Mouse (Mus musculus): ENCODE results near the gene Gm10309. TPM values are rescaled to one million over a fixed set of nuclear protein-coding genes. Genes with fewer than 3 reads are reported as not detected.
"Not testable (repeated sequence)": the region's sequence is repeated elsewhere in the genome, so short reads cannot be mapped to it uniquely, and the experiment has no call there.

The Gm10309 gene
- total RNA-seq, 2 experiments from 2014 or later, result 0.13 TPM; not detected in 1

DNA sequence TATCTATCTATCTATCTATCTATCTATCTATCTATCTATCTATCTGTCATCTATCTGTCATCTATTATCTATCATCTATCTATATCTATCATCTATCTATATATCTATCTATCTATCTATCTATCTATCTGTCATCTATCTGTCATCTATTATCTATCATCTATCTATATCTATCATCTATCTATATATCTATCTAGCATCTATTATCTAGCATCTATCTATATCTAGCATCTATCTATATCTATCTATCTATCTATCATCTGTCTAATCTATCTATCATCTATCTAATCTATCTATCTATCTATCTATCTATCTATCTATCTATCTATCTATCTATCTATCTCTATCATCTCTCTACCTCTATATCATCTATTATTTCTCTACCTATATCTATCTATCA, 27.6 kb downstream of the Gm10309 start:
- DNase-seq (ENCODE audit: low spot score in 2 of 2), result not testable (repeated sequence)

DNA sequence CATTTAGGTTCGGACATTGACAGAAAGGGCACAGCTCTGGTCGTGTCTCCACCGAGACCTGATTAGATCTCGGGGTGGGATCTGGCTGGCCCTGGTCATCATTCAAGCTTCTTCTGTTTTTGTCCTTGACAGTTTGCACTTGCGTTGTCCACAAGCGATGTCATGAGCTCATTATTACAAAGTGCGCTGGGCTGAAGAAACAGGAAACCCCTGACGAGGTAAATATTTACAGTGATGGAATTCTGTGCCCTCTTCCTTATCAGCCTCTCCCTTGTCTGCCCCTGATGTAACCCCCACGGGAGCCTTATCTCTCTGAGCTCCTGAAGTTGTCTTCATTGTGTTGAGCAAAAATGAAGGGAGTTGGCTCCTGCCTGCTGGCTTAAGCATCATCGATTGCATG, 28.4 kb downstream of the Gm10309 start:
- no peak for DNase-seq (ENCODE audit: low spot score in 2 of 2)

DNA sequence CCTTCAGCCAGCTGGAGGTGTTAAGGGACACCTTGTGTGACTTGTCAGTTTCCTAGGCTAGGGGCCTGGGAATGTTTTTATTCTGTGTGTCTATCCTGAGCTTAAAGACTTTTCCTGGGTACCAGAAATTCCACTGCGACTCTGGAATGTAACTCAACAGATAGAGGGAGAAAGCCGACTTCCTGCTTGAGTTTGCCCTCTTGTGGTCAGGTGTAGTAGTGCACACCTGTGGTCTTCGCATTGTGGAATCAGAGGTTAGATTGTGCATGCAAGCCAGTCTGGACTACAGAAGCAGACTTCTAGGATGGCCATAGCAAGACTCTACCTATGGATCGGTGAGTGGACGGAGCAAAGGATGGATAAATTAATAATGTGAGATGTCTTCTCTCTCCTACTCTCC, 33.3 kb downstream of the Gm10309 start:
- no peak for DNase-seq (ENCODE audit: low spot score in 2 of 2)

DNA sequence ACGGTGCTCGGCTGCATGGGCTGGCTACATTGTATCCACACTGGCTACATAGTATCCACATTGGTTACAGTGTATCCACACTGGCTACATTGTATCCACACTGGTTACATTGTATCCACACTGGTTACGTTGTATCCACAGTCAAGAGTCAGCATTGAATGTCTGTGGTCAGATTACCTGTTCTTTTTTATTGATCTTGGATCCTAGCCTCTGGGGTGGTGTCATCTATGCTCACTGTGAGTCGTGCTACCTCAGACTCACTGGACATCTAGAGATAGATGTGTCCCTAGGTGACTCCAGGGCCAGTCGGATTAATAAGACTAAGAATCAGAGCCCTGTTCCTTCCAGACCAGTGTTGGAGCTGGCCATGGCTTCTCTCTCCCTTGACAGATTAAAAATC, 34.9 kb downstream of the Gm10309 start:
- no peak for DNase-seq (ENCODE audit: low spot score in 2 of 2)

DNA sequence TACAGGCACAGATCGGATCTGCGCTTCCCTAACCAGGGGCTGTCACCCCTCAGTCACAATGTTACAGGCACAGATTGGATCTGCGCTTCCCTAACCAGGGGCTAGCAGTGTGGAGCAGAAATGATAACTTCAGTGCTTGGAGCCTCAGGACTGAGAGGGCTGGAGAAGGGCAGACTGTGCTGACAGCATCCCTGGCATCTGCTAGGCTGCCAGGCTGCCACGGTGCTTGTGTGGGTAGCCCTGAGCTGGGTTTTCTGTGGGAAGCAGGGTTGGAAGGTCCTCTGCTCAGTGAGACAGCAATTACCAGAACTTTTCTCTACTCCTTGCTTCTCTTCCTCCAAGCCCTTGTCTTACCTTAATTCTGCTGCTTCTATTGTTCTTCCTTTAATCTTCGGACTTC, 37.1 kb downstream of the Gm10309 start:
- no peak for DNase-seq (ENCODE audit: low spot score in 2 of 2)

DNA sequence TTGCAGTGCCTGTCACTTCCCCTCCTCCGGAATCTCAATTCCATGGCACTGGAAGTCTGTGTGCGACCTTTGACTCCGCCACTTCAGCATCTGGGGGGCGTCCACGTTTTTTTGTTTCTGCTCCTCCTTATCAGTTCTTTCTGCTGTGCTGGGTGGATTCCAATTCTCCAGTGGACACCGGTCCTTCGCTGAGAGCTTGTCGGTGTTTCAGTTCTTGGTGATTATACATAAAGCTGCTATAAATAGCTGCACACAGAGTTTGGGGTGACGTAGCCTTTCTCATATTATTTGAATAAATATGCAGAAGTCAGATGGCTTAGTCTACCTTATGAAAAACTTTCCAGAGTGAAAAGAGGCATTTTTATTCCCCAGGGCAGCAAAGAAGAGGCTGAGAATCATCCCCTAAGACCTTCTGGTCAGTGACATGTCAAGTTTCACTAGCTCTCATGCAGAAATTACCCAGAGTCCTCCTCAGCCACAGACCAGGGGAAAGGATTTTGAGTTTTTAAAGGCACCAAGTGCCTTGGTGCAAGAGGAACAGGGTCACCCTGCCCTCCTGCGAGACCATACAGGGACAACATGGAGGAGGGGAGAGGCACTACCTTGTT, 37.6 kb downstream of the Gm10309 start:
- DNase-seq (ENCODE audit: low spot score in 2 of 2), result no peak

- no peak for DNase-seq (ENCODE audit: low spot score in 2 of 2)
These were observed 38.2 kb downstream of the Gm10309 start for GRCm38 (mm10) chr17:86466871-86467270.

DNA sequence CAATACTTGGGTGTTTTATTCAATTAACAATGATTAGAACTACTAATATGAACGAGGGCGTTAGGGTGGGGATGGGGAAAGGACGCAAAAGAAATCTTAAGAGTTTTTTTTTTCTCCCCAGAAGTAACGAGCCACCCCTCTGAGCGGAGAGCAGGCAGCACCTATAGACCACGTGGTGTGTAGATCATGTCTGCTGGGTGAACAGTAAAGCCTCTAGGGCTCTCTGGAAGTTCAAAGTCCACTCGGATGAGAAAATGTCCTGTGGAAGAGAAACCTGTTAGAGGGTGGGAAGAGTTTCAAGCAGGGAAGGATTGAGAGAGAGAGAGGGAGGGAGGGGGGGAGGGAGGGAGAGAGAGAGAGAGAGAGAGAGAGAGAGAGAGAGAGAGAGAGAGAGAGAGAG, 38.6 kb downstream of the Gm10309 start:
- no peak for DNase-seq (ENCODE audit: low spot score in 2 of 2)

- no peak for DNase-seq (ENCODE audit: low spot score in 2 of 2)
These were observed 39.2 kb downstream of the Gm10309 start for GRCm38 (mm10) chr17:86465865-86466264.

GRCm38 (mm10) chr17:86464689-86465363, 40.2 kb downstream of the Gm10309 start:
- peak in 1 of 2 experiments; percentile 48 for DNase-seq (ENCODE audit: low spot score in 2 of 2)

DNA sequence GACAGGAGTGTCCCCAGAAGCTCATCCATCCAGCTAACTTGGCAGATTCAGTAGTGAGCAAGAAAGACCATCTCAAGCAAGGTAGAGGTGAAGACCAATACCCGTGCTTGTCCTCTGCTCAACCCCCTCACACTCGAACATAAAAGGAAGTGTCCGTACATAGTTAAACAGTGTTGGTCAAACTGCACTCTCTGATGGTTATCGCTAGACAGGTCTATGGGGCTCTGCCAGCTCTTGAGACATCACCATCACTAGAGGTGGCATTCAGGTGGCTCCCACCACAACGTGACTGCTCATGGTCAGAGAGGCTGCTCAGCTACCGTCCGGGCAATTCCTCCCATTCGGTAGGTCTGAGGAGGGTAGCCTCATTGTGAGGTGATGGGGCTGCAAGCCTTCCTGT, 40.8 kb downstream of the Gm10309 start:
- DNase-seq (ENCODE audit: low spot score in 2 of 2), result no peak

DNA sequence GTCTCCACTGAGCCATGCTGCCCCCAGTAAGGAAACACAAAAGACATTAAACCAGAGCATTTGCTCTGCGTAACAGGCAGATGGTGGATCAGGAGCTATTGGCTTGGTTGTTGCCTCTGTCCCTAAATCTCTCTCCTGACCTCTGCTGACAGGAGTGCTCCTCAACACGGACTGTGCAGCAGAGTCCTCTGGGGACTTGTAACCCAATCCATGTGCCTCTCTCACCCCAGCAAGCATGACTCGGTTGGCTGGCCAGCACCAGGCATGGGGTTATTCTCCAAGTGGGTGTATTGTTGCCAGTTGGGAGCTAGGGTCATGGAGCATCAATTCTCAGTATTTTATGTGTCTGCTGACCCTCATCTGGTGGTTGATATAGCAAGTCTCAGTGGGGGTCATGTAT, 41.7 kb downstream of the Gm10309 start:
- no peak for DNase-seq (ENCODE audit: low spot score in 2 of 2)

DNA sequence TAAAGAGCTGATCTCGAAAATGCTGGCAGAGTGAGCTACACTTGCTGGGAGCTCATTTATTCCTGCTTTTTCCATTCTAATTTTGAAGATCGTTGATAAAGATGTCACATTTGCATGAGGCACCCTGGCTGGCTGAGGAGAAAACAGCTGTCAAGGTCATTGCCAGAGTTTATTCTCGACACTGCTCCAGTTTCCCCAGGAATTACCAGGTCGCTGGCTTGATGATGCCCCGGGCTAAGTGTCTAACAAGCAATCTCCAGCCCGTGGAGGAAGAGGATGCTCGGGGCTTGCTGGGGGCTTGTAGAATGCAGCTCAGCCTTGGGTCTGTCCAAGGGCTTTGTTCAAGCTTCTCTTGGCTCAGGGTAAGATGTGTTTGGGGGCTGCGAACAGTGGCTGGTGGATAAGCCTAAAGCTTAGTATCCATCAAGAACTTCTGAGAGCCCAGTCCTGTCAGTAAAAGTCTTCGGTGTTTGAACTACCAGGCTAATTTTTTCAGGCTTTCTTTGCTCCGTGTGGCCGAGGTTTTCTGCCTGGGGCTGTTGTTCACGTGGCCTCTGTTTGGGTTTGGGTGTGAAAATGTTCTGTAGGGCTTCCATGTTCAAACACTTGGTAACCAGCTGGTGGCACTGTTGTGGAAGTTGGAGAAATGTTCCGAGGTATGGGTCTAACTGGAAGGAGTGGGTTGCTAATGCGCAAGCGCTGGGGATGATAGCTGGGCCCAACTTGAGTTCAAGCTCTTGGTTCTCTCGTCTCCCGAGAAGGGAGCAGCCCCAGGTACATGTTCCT, 44.2 kb downstream of the Gm10309 start:
- DNase-seq (ENCODE audit: low spot score in 2 of 2), result no peak

GRCm38 (mm10) chr17:86458302-86458980, 46.6 kb downstream of the Gm10309 start:
- no peak for DNase-seq (ENCODE audit: low spot score in 2 of 2)

- DNase-seq (ENCODE audit: low spot score in 2 of 2), result peak in 1 of 2 experiments; percentile 46
These were observed 48.5 kb downstream of the Gm10309 start for GRCm38 (mm10) chr17:86456512-86456911.

GRCm38 (mm10) chr17:86454351-86454706, 50.7 kb downstream of the Gm10309 start:
- no peak for DNase-seq (ENCODE audit: low spot score in 2 of 2)

DNA sequence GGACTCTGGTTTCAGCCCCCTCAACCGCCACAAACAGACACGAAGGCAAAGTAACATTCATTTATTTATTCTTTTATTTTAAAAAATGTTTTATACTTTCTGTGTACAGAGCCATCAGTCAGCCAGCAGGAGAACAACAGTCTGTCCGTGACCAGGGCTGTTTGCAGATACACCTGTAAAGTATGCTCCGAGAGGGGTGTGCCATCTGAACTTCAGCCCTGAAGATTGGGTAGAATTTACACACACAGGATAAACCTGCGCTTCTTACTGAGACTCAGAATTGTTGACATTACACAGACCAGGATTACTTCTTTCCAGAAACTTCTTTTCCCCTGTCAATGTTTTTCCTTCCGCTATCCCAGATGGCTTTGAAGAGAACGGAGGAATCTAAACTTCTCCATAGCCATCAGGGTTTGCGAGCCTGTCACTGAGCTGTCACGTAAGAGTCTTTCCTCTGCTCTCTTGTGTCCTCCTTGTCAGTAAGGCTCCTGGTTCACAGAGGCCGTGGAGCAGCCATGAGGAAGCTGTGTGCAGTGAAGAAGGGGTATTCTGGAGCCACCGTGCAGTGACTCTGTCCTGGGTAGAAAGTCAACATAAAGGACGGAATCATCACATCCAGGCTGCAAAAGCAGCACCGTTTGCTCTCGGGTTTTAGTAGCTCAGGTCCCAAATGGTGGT, 51.2 kb downstream of the Gm10309 start:
- DNase-seq (ENCODE audit: low spot score in 2 of 2), result no peak

- DNase-seq (ENCODE audit: low spot score in 2 of 2), result no peak
These were observed 52.1 kb downstream of the Gm10309 start for GRCm38 (mm10) chr17:86452934-86453333.

All from gastrocnemius, postnatal 4 days (tissue).